Mouse (Mus musculus) lung, postnatal 0 days (tissue): ENCODE measurements around the gene Pnp2. TPM values are rescaled to one million over a fixed set of nuclear protein-coding genes. Genes with fewer than 3 reads are reported as not detected.
"Not testable (repeated sequence)": the region's sequence is repeated elsewhere in the genome, so short reads cannot be mapped to it uniquely, and the experiment has no call there.

Experiments
- ATAC-seq: fragments of 200-750 bp; cut with Nextera tagmentation; 2 replicates; pipeline ENCODE4 v1.8.0; 2017; ENCODE audit warnings: moderate library complexity
- DNase-seq: peaks from one replicate; pipeline ENCODE4 v3.0.0-alpha.2; 2016; ENCODE audit warnings: low spot score
- H3K27ac ChIP-seq: fragments of 300-500 bp; sonication (generic); 2 replicates; pipeline ENCODE4 v1.5.1; 2014; ENCODE audit warnings: antibody characterized with exemption, mild to moderate bottlenecking, low read length, mixed read lengths
- H3K27me3 ChIP-seq: fragments of 300-500 bp; sonication (generic); replicated peaks from 2 replicates; pipeline ENCODE4 v1.6.1; 2014; ENCODE audit warnings: low read length, mixed read lengths; ENCODE audit not compliant: insufficient read depth
- H3K36me3 ChIP-seq: fragments of 300-500 bp; sonication (generic); 2 replicates; pipeline ENCODE4 v1.6.1; 2014; ENCODE audit warnings: low read length, mixed read lengths; ENCODE audit not compliant: insufficient read depth
- H3K4me1 ChIP-seq: fragments of 300-500 bp; sonication (generic); 2 replicates; pipeline ENCODE4 v1.6.1; 2014; ENCODE audit warnings: antibody characterized with exemption, low read depth, low read length, mixed read lengths; ENCODE audit not compliant: insufficient read depth
- H3K4me2 ChIP-seq: fragments of 300-500 bp; sonication (generic); replicated peaks from 2 replicates; pipeline ENCODE4 v1.6.1; 2014; ENCODE audit warnings: low read depth, mild to moderate bottlenecking, low read length, moderate library complexity, mixed read lengths
- H3K4me3 ChIP-seq: fragments of 300-500 bp; sonication (generic); 2 replicates; pipeline ENCODE4 v1.5.1; 2014; ENCODE audit warnings: low read depth, low read length
- H3K9ac ChIP-seq: fragments of 300-500 bp; sonication (generic); replicated peaks from 2 replicates; pipeline ENCODE4 v1.6.1; 2014; ENCODE audit warnings: low read depth, mild to moderate bottlenecking
- H3K9me3 ChIP-seq: fragments of 300-500 bp; sonication (generic); 2 replicates; pipeline ENCODE4 v1.6.1; 2016; ENCODE audit warnings: low read length, mixed read lengths
- CTCF ChIP-seq: IDR thresholded peaks from 2 replicates; pipeline ENCODE4 v1.5.1; 2016; ENCODE audit warnings: antibody characterized with exemption, mild to moderate bottlenecking
- EP300 ChIP-seq: IDR thresholded peaks from 2 replicates; pipeline ENCODE4 v1.6.1; 2016; ENCODE audit warnings: antibody characterized with exemption, mild to moderate bottlenecking, control low read depth
- WGBS: fragments of 180-500 bp; shearing (Covaris S2); extraction: QIAGEN DNeasy Blood & Tissue Kit; methylation state at CpG from one replicate; pipeline ENCODE4 v1.1.7; 2014; 5-methylcytosine and 5-hydroxymethylcytosine counted together
- polyA plus RNA-seq: library from polyadenylated mRNA; unstranded; fragments of >200 nt; fragmentation: Nextera tagmentation; extraction: Ambion mirVana; gene quantifications from 2 replicates; pipeline ENCODE4 v1.2.1, GENCODE M21; 2015

Pnp2 gene
- polyA plus RNA-seq, 1 experiment from 2014 or later: 1.2 TPM

- DNase-seq (no peak), ATAC-seq (no peak)
- Histone ChIP-seq H3K36me3 (peaks cover 23% of the 10 kb centered on the region; the same call in 1 of the 2 replicates), H3K27me3 (no peaks in the 10 kb centered on the region), H3K9ac (peak overlapping the region; percentile 37), H3K27ac (peak overlapping the region; percentile 76), H3K4me2 (peak overlapping the region; percentile 56), H3K4me1 (peaks cover 9% of the 10 kb centered on the region; the same call in 1 of the 2 replicates), H3K9me3 (no peaks in the 10 kb centered on the region), H3K4me3 (peak overlapping the region; percentile 95)
- WGBS: 7% methylated on average over 12 of the region's 12 CpGs
- TF ChIP-seq CTCF (no peak), EP300 (no peak)
These were observed 24.2 kb upstream of the Pnp2 start for GRCm38 (mm10) chr14:50931493-50932020.

GRCm38 (mm10) chr14:50936649-50937048 is 19.1 kb upstream of the Pnp2 start:
- H3K9ac ChIP-seq: no peak overlapping the region

GRCm38 (mm10) chr14:50938119-50938908 is 17.5 kb upstream of the Pnp2 start:
- TF ChIP-seq CTCF (no peak), EP300 (no peak)
- Histone ChIP-seq H3K4me3 (no peak overlapping the region), H3K27ac (no peak overlapping the region), H3K9me3 (no peaks in the 10 kb centered on the region), H3K9ac (no peak overlapping the region), H3K36me3 (no peaks in the 10 kb centered on the region), H3K4me2 (no peak overlapping the region), H3K27me3 (no peaks in the 10 kb centered on the region), H3K4me1 (no peaks in the 10 kb centered on the region)
- ATAC-seq: no peak
- DNase-seq: no peak
- WGBS: 64% methylated on average over 3 of the region's 3 CpGs

More at GRCm38 (mm10) chr14:50936649-50937048, 19.1 kb upstream of the Pnp2 start:
- Histone ChIP-seq H3K27me3 (no peaks in the 10 kb centered on the region), H3K9me3 (no peaks in the 10 kb centered on the region), H3K36me3 (no peaks in the 10 kb centered on the region), H3K4me3 (no peak overlapping the region), H3K27ac (no peak overlapping the region), H3K4me1 (peaks cover under 1% of the 10 kb centered on the region; the same call in 1 of the 2 replicates), H3K4me2 (no peak overlapping the region)
- ATAC-seq (no peak), DNase-seq (no peak)
- WGBS: 46% methylated on average over 1 of the region's 1 CpGs
- TF ChIP-seq CTCF: no peak
- TF ChIP-seq EP300: no peak

GRCm38 (mm10) chr14:50938940-50939339 is 16.9 kb upstream of the Pnp2 start:
- H3K36me3 ChIP-seq: no peaks in the 10 kb centered on the region
- no peaks in the 10 kb centered on the region for H3K27me3 ChIP-seq
- WGBS: 27% methylated on average over 2 of the region's 2 CpGs
- H3K9ac ChIP-seq: no peak overlapping the region
- no peaks in the 10 kb centered on the region for H3K9me3 ChIP-seq
- no peak overlapping the region for H3K4me2 ChIP-seq
- TF ChIP-seq CTCF (no peak), EP300 (no peak)
- ATAC-seq (no peak), DNase-seq (no peak)
- no peak overlapping the region for H3K4me3 ChIP-seq
- H3K27ac ChIP-seq: no peak overlapping the region
- no peaks in the 10 kb centered on the region for H3K4me1 ChIP-seq

DNA sequence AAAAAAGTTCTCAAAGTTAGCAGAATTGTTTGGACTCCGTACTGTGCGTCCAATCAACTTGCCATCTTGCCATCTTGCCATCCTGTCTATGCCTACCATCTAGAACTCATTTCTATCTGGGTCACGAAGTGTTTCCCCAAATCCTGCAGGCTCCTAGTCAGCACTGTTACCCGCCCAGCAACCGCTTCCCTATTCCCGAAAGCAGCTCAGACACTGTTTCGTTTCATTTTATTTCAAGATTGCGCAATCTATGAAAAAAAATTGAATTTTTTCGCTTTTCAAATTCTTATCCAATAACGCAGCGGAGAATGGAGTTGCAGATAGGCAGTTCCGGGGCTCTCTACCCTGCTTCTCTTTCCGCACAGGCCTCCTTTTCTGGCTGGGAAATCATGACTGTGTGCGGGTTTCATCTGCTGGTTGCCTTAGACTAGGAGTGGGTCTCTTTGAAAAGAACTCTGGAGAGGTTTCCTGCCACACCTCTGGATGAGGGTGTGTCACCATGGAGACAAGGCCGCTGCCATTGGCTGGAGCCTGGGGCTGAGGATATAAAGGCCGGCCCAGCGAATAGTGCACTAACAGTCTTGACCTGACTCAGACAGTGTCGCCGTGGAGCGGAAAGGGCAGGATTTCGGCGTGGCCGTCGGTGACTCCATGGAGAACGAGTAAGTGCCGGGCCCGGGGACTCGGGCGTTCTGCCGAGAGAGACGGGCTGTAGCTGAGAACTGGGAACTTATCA is 11.7 kb upstream of the Pnp2 start, which contains the start of gene Gm49342:
Gene Gm49342 (plus strand): TSS at position 586 of the 736 bp plus-strand sequence.
- Histone ChIP-seq H3K36me3 (no peaks in the 10 kb centered on the region), H3K4me3 (peak within 1 kb of the TSS; percentile 55), H3K9me3 (no peaks in the 10 kb centered on the region), H3K27me3 (no peaks in the 10 kb centered on the region), H3K4me2 (peak within 1 kb of the TSS; percentile 64), H3K9ac (peak within 1 kb of the TSS; percentile 39; the same call in 1 of the 2 replicates), H3K4me1 (no peaks in the 10 kb centered on the region), H3K27ac (peak within 1 kb of the TSS; percentile 84)
- WGBS: 9% methylated on average over 31 of the region's 31 CpGs
- peak; percentile 99 for ATAC-seq
- peak; percentile 68 for TF ChIP-seq CTCF
- 0 out of 2 replicates have a peak, but pooled peaks have one; percentile 11 for TF ChIP-seq EP300
- peak; percentile 98 for DNase-seq

DNA sequence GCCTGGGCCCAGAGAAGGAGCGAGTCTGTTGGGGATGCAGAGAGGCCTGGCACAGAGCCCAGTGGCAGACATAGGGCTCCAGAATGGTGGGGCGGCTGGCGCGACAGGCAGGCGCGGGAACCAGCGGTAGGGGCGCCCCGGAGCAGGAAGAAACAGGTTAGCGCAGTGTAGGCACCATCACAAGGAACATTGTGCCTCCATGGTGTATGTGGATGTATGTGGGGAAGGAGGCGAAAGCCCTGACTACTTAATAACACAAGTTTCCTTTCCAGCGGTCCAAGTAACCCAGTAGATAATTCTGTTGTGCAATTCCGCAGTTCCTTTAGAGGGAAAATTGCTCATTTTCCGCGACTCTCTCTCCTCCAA is 11.1 kb upstream of the Pnp2 start:
- peak overlapping the region; percentile 84 for H3K27ac ChIP-seq
- peak overlapping the region; percentile 55 for H3K4me3 ChIP-seq
- H3K36me3 ChIP-seq, H3K9me3 ChIP-seq, H3K27me3 ChIP-seq, H3K4me1 ChIP-seq: not testable (repeated sequence)
- DNase-seq (peak; percentile 54), ATAC-seq (peak; percentile 90)
- peak overlapping the region; percentile 39; the same call in 1 of the 2 replicates for H3K9ac ChIP-seq
- under 1% methylated on average over 9 of the region's 15 CpGs for WGBS
- H3K4me2 ChIP-seq: peak overlapping the region; percentile 64
- TF ChIP-seq CTCF: peak; percentile 57
- TF ChIP-seq EP300: 0 out of 2 replicates have a peak, but pooled peaks have one; percentile 26

- 4% methylated on average over 6 of the region's 6 CpGs for WGBS
- Histone ChIP-seq H3K9ac (peak overlapping the region; percentile 39; the same call in 1 of the 2 replicates), H3K27ac (peak overlapping the region; percentile 84), H3K4me3 (peak overlapping the region; percentile 55), H3K4me2 (peak overlapping the region; percentile 64)
- ATAC-seq, H3K4me1 ChIP-seq, H3K36me3 ChIP-seq, H3K9me3 ChIP-seq, DNase-seq, H3K27me3 ChIP-seq: not testable (repeated sequence)
These were observed 10.7 kb upstream of the Pnp2 start for GRCm38 (mm10) chr14:50945081-50945480.

DNA sequence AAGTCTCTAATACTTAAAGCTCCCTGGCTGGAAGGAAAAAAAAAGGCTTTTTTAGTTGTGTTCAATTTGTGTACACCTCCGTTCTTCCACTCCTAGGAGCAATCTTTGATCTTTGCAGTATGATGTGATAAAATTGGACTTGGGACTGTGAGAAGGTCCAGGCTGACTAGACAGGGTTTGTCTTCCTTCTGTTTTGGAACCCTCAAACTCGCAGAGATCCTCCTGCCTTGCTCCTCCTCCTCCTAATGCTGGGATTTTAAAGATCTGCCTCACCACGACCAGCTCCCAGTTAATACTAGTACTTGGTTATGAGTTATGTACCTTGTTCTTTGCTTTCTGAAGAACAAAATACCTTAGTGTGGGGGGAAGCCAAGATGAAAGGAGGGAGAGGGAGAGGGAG is 10.3 kb upstream of the Pnp2 start:
- peak overlapping the region; percentile 39; the same call in 1 of the 2 replicates for H3K9ac ChIP-seq

More for the DNA sequence above, 10.3 kb upstream of the Pnp2 start:
- 13% methylated on average over 3 of the region's 3 CpGs for WGBS
- DNase-seq, ATAC-seq, H3K9me3 ChIP-seq, H3K27me3 ChIP-seq, H3K4me1 ChIP-seq, H3K36me3 ChIP-seq: not testable (repeated sequence)
- Histone ChIP-seq H3K27ac (peak overlapping the region; percentile 84), H3K4me3 (peak overlapping the region; percentile 55), H3K4me2 (peak overlapping the region; percentile 64)
